Comparison of ENCODE assay signal across 9 mouse cellular contexts in the genomic region with DNA sequence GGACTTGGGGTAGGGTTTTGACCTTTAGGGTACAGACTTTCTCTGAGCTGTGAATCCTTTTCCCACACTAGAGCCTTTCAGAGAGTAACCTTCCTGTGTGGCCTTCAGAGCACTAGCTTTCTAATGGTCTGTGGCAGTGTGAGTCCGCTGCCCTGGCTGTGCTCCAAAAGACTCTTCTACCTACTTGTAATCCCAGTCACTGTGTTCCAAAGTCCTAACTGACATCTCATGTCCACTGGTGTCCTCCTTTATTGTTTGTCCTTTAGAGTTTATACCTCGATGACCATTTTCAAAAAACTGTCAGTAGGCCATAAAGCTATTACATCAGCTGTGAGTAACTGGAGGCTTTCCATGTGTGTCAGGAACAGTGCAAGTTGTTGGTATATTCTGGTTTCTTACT. TPM values are rescaled to one million over a fixed set of nuclear protein-coding genes. Genes with fewer than 3 reads are reported as not detected.
DNase-seq lines count a peak whose midpoint lies in the region; ATAC-seq and TF ChIP-seq lines count a peak whose summit lies in the region.
"Had no signal": no experiment of that assay in that cellular context is flagged by ENCODE, and none has a peak within 500 bp of the region (broad histone marks: within the 10 kb centered on the region; RNA-seq: fewer than 3 reads in every experiment).

No protein-coding gene starts in this region.

- H3K9me3 ChIP-seq in kidney, embryonic 15.5 days (replicated peaks) = no peaks in the 10 kb centered on the region

- H3K9ac ChIP-seq in kidney, embryonic 15.5 days = no peak overlapping the region

- peak; percentile 80 for DNase-seq in kidney, adult 2 months
- peak; percentile 72 for DNase-seq in adipocyte (ENCODE audit: low spot score)
- DNase-seq in adrenal gland, postnatal 14 days = peak; percentile 66
- DNase-seq in heart, postnatal 4 days = peak; percentile 45
- no peak for DNase-seq in urinary bladder, postnatal 10 days (ENCODE audit: low spot score)
- DNase-seq in ovary, adult 18-20 months (ENCODE audit: low spot score) = no peak
- DNase-seq: layer of hippocampus, postnatal 36 days had no signal

- H3K36me3 ChIP-seq in kidney, adult 2 months (ENCODE audit: control insufficient read depth, insufficient read depth, low read length) = no peaks in the 10 kb centered on the region
- H3K36me3 ChIP-seq in kidney, embryonic 15.5 days = peaks cover 29% of the 10 kb centered on the region

- no peak overlapping the region for H3K4me2 ChIP-seq in kidney, embryonic 15.5 days

- peaks cover 29% of the 10 kb centered on the region for H3K4me1 ChIP-seq in kidney, adult 2 months (ENCODE audit: control insufficient read depth, insufficient read depth, low read length)
- peaks cover 30% of the 10 kb centered on the region for H3K4me1 ChIP-seq in kidney, embryonic 15.5 days

- no peaks in the 10 kb centered on the region for H3K27me3 ChIP-seq in kidney, adult 2 months (replicated peaks; ENCODE audit: control insufficient read depth, insufficient read depth, low read length)
- H3K27me3 ChIP-seq in kidney, embryonic 15.5 days = no peaks in the 10 kb centered on the region
- H3K27me3 ChIP-seq: Patski had no signal

- H3K4me3 ChIP-seq in kidney, adult 2 months (ENCODE audit: insufficient read depth, low read depth, low read length) = no peak overlapping the region
- no peak overlapping the region for H3K4me3 ChIP-seq in kidney, embryonic 15.5 days (replicated peaks)

- TF ChIP-seq CTCF in kidney, adult 2 months (conservative IDR thresholded peaks at IDR 0.05; ENCODE audit: insufficient read depth, insufficient read length, low read depth, low read length) = no peak

- ATAC-seq in kidney, embryonic 15.5 days (replicated peaks; ENCODE audit: low FRiP score) = no peak
- ATAC-seq: Patski had no signal

- WGBS in kidney, adult 2 months = 51% methylated on average over 2 of the region's 2 CpGs
- WGBS in kidney, embryonic 15.5 days = 92% methylated on average over 2 of the region's 2 CpGs

- TF ChIP-seq POLR2A in kidney, adult 2 months (IDR thresholded peaks at IDR 0.05; ENCODE audit: low read depth, low read length) = no peak

- no peak overlapping the region for H3K27ac ChIP-seq in kidney, adult 2 months (ENCODE audit: insufficient read depth, low read depth, low read length)
- H3K27ac ChIP-seq in kidney, embryonic 15.5 days = no peak overlapping the region

RNA-seq across cellular contexts. Expression of gene Mprip, which starts 44.0 kb away (rescaled TPM):
- polyA plus RNA-seq in kidney, adult 2 months (2012; rRNA removed) = 107 and 115 TPM in 2 replicates
- 46.7 and 51.3 TPM in 2 replicates for polyA plus RNA-seq in kidney, embryonic 15.5 days (2015; fragmentation: Nextera tagmentation; extraction: Ambion mirVana)
- 226 TPM in 2 replicates for total RNA-seq in adrenal gland, postnatal 14 days (2021)
- 100 to 1,000 TPM; 220 to 241 TPM for total RNA-seq in heart, postnatal 4 days (2021)

Comparison
In these comparisons a context has a peak if more than half of its experiments do, and no peak if none do; other contexts are left out.
1. DNase-seq: peak in kidney, adult 2 months (single experiment), adipocyte (single experiment), adrenal gland, postnatal 14 days (single experiment) and heart, postnatal 4 days (single experiment); none in urinary bladder, postnatal 10 days (single experiment) and ovary, adult 18-20 months (single experiment).